Mouse (Mus musculus): Measurements from ENCODE around the gene Gm4297. TPM values are rescaled to one million over a fixed set of nuclear protein-coding genes. Genes with fewer than 3 reads are reported as not detected.
"Not testable (repeated sequence)": the region's sequence is repeated elsewhere in the genome, so short reads cannot be mapped to it uniquely, and the experiment has no call there.

Gene Gm4297
- polyA plus RNA-seq (2014; fragmentation: Nextera tagmentation; extraction: Ambion mirVana), result not detected in 2 replicates

DNA sequence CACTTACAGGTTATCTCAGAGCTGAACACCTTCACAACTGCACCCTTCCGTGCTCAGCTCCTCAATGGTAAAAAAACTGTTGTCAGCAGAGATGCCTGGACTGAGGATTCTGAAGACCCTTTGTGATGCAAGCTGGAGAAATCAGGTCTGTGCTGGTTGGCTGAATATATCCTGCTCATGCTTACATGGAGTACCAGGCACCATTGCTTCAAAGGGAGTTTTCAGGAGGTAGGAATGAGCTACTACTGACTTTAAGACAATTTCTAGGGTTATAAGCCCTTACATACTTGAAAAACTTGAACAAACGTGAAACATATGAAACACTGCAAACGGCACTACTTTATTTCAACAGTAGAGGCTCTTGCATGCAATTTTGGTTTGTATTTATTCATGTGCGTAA is at the start of gene Gm4297:
Gm4297 (minus strand) TSS at position 101 of the 400 bp plus-strand sequence.
- not testable (repeated sequence) for DNase-seq; H3K36me3 ChIP-seq (ENCODE audit: control insufficient read depth, insufficient read depth, low read length); ATAC-seq (ENCODE audit: low FRiP score, low TSS enrichment); H3K9ac ChIP-seq (replicated peaks; ENCODE audit: low read length); H3K4me3 ChIP-seq (replicated peaks; ENCODE audit: low read depth, low read length); H3K4me2 ChIP-seq (ENCODE audit: low read length); H3K27ac ChIP-seq (replicated peaks; ENCODE audit: low read depth, low read length); H3K9me3 ChIP-seq (ENCODE audit: control insufficient read depth, low read length); H3K4me1 ChIP-seq (ENCODE audit: control insufficient read depth, insufficient read depth, low read length); H3K27me3 ChIP-seq (ENCODE audit: control insufficient read depth, insufficient read depth, low read length)
- WGBS, result 85% methylated on average over 4 of the region's 4 CpGs

Small RNA genes within 50 kb of the gene (microRNA-seq; reads per million reads assigned to microRNA genes)
- not detected for gene Gm27839
- not detected for gene Gm27910

Other genes starting within 250 kb of the Gm4297 start
- gene Gm5934, start 74.1 kb downstream of the Gm4297 start, polyA plus RNA-seq (2014; fragmentation: Nextera tagmentation; extraction: Ambion mirVana), result not detected in 2 replicates
- not detected in 2 replicates for gene Gm5935, start 200.3 kb upstream of the Gm4297 start, polyA plus RNA-seq (2014; fragmentation: Nextera tagmentation; extraction: Ambion mirVana)